Mouse (Mus musculus): ENCODE results near the gene Srebf1.

The Srebf1 gene

GRCm38 (mm10) chr11:60176975-60177657 lies 45.3 kb downstream of the Srebf1 start:
- no peak for DNase-seq (ENCODE audit: low read depth)

- no peak for DNase-seq (ENCODE audit: low read depth)
Observed at GRCm38 (mm10) chr11:60176182-60176974, 46.0 kb downstream of the Srebf1 start.

GRCm38 (mm10) chr11:60175371-60176181 lies 46.8 kb downstream of the Srebf1 start:
- peak; percentile 73 for DNase-seq (ENCODE audit: low read depth)

- DNase-seq (ENCODE audit: low read depth), result no peak
Observed at GRCm38 (mm10) chr11:60173606-60174184, 48.7 kb downstream of the Srebf1 start.

GRCm38 (mm10) chr11:60172074-60172473 lies 50.3 kb downstream of the Srebf1 start:
- DNase-seq (ENCODE audit: low read depth), result no peak

GRCm38 (mm10) chr11:60168780-60169179 lies 53.6 kb downstream of the Srebf1 start:
- DNase-seq (ENCODE audit: low read depth), result no peak

GRCm38 (mm10) chr11:60165076-60165475 lies 57.3 kb downstream of the Srebf1 start:
- no peak for DNase-seq (ENCODE audit: low read depth)

GRCm38 (mm10) chr11:60164450-60164849 lies 57.9 kb downstream of the Srebf1 start:
- no peak for DNase-seq (ENCODE audit: low read depth)

GRCm38 (mm10) chr11:60163362-60163761 lies 59.0 kb downstream of the Srebf1 start:
- DNase-seq (ENCODE audit: low read depth), result no peak

- DNase-seq (ENCODE audit: low read depth), result no peak
Observed at GRCm38 (mm10) chr11:60162547-60162946, 59.8 kb downstream of the Srebf1 start.

- DNase-seq (ENCODE audit: low read depth), result no peak
Observed at GRCm38 (mm10) chr11:60161146-60161874, 61.1 kb downstream of the Srebf1 start.

- no peak for DNase-seq (ENCODE audit: low read depth)
Observed at GRCm38 (mm10) chr11:60160454-60161114, 61.8 kb downstream of the Srebf1 start.

- DNase-seq (ENCODE audit: low read depth), result peak; percentile 69
Observed at GRCm38 (mm10) chr11:60159955-60160354, 62.4 kb downstream of the Srebf1 start.

GRCm38 (mm10) chr11:60158271-60158670 lies 64.1 kb downstream of the Srebf1 start:
- DNase-seq (ENCODE audit: low read depth), result no peak

- no peak for DNase-seq (ENCODE audit: low read depth)
Observed at GRCm38 (mm10) chr11:60155690-60156089, 66.7 kb downstream of the Srebf1 start.

- DNase-seq (ENCODE audit: low read depth), result no peak
Observed at GRCm38 (mm10) chr11:60153936-60154335, 68.4 kb downstream of the Srebf1 start.

GRCm38 (mm10) chr11:60152339-60152738 lies 70.0 kb downstream of the Srebf1 start:
- DNase-seq (ENCODE audit: low read depth), result no peak

- DNase-seq (ENCODE audit: low read depth), result no peak
Observed at GRCm38 (mm10) chr11:60150677-60151076, 71.7 kb downstream of the Srebf1 start.

Measured in c-Kit-positive CD71-positive TER-119-negative erythroid progenitor cells, embryonic 14.5 days (primary cell).